Mouse (Mus musculus) kidney, embryonic 16.5 days (tissue): ENCODE results near the gene Tmem266. TPM values are rescaled to one million over a fixed set of nuclear protein-coding genes. Genes with fewer than 3 reads are reported as not detected.
A peak's percentile ranks its signal among the peaks of the same experiment; 100 is the strongest.

Experiments
- ATAC-seq: fragments of 200-750 bp; cut with Nextera tagmentation; 2 replicates; pipeline ENCODE4 v1.8.0; 2017; ENCODE audit warnings: moderate TSS enrichment; ENCODE audit not compliant: low FRiP score, low TSS enrichment
- H3K27ac ChIP-seq: fragments of 300-500 bp; sonication (generic); 2 replicates; pipeline ENCODE4 v1.5.1; 2014; ENCODE audit warnings: low read length
- H3K27me3 ChIP-seq: fragments of 300-500 bp; sonication (generic); 2 replicates; pipeline ENCODE4 v1.6.1; 2014; ENCODE audit warnings: low read length, control low read depth, mixed read lengths; ENCODE audit not compliant: insufficient read depth
- H3K36me3 ChIP-seq: fragments of 300-500 bp; sonication (generic); 2 replicates; pipeline ENCODE4 v1.6.1; 2014; ENCODE audit warnings: low read length, control low read depth, mixed read lengths; ENCODE audit not compliant: insufficient read depth
- H3K4me1 ChIP-seq: fragments of 300-500 bp; sonication (generic); 2 replicates; pipeline ENCODE4 v1.6.1; 2014; ENCODE audit warnings: low read length, control low read depth, mixed read lengths; ENCODE audit not compliant: insufficient read depth
- H3K4me2 ChIP-seq: fragments of 300-500 bp; sonication (generic); replicated peaks from 2 replicates; pipeline ENCODE4 v1.6.1; 2014; ENCODE audit warnings: low read depth, low read length
- H3K4me3 ChIP-seq: fragments of 300-500 bp; sonication (generic); 2 replicates; pipeline ENCODE4 v1.5.1; 2014; ENCODE audit warnings: mild to moderate bottlenecking, low read length
- H3K9ac ChIP-seq: fragments of 300-500 bp; sonication (generic); replicated peaks from 2 replicates; pipeline ENCODE4 v1.6.1; 2014; ENCODE audit warnings: low read length
- H3K9me3 ChIP-seq: fragments of 300-500 bp; sonication (generic); 2 replicates; pipeline ENCODE4 v1.6.1; 2016; ENCODE audit warnings: low read length, control low read depth
- WGBS: fragments of 180-500 bp; shearing (Covaris S2); extraction: QIAGEN DNeasy Blood & Tissue Kit; methylation state at CpG from one replicate; pipeline ENCODE4 v1.1.7; 2014; 5-methylcytosine and 5-hydroxymethylcytosine counted together
- polyA plus RNA-seq: library from polyadenylated mRNA; unstranded; fragments of >200 nt; fragmentation: Nextera tagmentation; extraction: Ambion mirVana; gene quantifications from 2 replicates; pipeline ENCODE4 v1.2.1, GENCODE M21; 2015

Tmem266 gene
- polyA plus RNA-seq, 1 experiment from 2014 or later, result 0.47 TPM

DNA sequence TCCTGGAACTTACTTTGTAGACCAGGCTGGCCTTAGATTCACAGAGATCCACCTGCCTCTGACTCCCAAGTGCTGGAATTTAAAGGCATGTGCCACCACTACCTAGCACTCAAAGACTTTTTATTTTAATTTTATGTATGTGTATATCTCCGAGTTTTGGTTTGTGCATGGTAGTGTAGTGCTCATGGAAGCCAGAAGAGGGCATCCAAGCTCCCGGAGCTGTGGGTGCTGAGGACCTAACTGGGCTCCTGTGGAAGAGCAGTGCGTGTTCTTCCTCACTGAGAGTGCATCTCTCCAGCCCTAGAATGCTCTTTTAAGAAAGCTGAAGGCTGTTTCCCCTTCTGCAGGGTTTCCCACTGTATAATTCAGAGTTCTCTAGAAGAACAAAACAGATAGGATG is 83.1 kb downstream of the Tmem266 start:
- ATAC-seq, result no peak
- Histone ChIP-seq H3K27me3 (no peaks in the 10 kb centered on the region), H3K4me2 (no peak overlapping the region), H3K4me3 (no peak overlapping the region), H3K36me3 (no peaks in the 10 kb centered on the region), H3K9me3 (no peaks in the 10 kb centered on the region), H3K9ac (no peak overlapping the region), H3K4me1 (peaks cover 16% of the 10 kb centered on the region), H3K27ac (no peak overlapping the region)
- WGBS, result 49% methylated on average over 3 of the region's 3 CpGs

DNA sequence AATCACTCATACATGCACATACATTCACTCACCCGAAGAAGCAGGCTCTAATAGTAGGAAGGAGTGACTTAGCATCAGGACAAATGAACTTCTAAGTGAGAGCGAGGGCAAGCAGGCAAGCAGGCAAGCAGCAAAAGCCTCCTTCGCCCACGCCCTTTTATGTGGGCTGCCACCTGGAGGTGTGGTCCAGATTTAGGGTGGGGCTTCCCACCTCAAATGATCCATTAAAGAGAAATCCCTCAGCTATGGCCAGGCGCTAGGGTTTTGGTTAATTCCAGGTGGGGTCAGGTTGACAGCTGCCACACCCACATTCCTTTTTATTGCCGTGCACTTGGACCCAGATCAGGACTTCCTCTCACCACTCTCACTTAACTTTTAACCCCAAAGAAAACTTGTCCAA is 83.7 kb downstream of the Tmem266 start:
- Histone ChIP-seq H3K4me1 (peaks cover 16% of the 10 kb centered on the region), H3K9ac (no peak overlapping the region), H3K4me3 (no peak overlapping the region), H3K27me3 (no peaks in the 10 kb centered on the region), H3K36me3 (no peaks in the 10 kb centered on the region), H3K4me2 (no peak overlapping the region), H3K27ac (no peak overlapping the region), H3K9me3 (no peaks in the 10 kb centered on the region)
- WGBS, result 37% methylated on average over 6 of the region's 6 CpGs
- no peak for ATAC-seq

DNA sequence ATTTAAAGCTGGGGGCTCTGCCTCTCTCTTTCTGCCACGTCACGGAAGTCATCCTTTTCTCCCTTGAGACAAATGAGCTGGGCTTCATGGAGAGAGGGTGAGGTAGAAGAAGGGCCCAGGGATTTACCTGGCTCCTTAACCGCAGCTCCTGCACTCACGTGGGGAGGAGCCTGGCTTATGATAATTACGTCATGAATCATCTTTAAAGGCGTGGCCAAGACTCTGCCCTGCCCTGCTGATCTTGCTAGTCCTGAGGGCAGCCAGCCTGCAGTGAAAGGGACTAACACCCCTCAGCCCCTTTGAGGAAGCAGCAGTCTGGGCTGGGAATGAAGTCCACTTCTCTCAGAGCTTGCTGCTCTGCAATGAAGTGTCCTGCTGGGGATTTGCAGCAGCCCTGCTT is 84.4 kb downstream of the Tmem266 start:
- Histone ChIP-seq H3K36me3 (no peaks in the 10 kb centered on the region), H3K4me3 (no peak overlapping the region), H3K27me3 (no peaks in the 10 kb centered on the region), H3K27ac (no peak overlapping the region), H3K4me1 (peaks cover 16% of the 10 kb centered on the region), H3K9ac (no peak overlapping the region), H3K4me2 (no peak overlapping the region), H3K9me3 (no peaks in the 10 kb centered on the region)
- WGBS, result 55% methylated on average over 6 of the region's 6 CpGs
- ATAC-seq, result no peak

GRCm38 (mm10) chr9:55421786-55422185 is 95.1 kb downstream of the Tmem266 start:
- no peak overlapping the region for H3K4me3 ChIP-seq
- no peak for ATAC-seq
- WGBS, result 96% methylated on average over 3 of the region's 3 CpGs

GRCm38 (mm10) chr9:55423451-55424424 is 97.0 kb downstream of the Tmem266 start:
- H3K9me3 ChIP-seq, result 0 out of 2 replicates have a peak, but pooled peaks cover 5% of the 10 kb centered on the region
- no peak overlapping the region for H3K9ac ChIP-seq
- no peak for ATAC-seq
- H3K4me3 ChIP-seq, result no peak overlapping the region
- H3K27ac ChIP-seq, result no peak overlapping the region
- no peak overlapping the region for H3K4me2 ChIP-seq
- H3K4me1 ChIP-seq, result no peaks in the 10 kb centered on the region
- WGBS, result 55% methylated on average over 14 of the region's 14 CpGs
- H3K36me3 ChIP-seq, result no peaks in the 10 kb centered on the region
- H3K27me3 ChIP-seq, result no peaks in the 10 kb centered on the region

More at GRCm38 (mm10) chr9:55421786-55422185, 95.1 kb downstream of the Tmem266 start:
- H3K4me1 ChIP-seq, result no peaks in the 10 kb centered on the region
- no peak overlapping the region for H3K9ac ChIP-seq
- H3K27ac ChIP-seq, result no peak overlapping the region
- 0 out of 2 replicates have a peak, but pooled peaks cover 5% of the 10 kb centered on the region for H3K9me3 ChIP-seq
- H3K36me3 ChIP-seq, result no peaks in the 10 kb centered on the region
- no peak overlapping the region for H3K4me2 ChIP-seq
- H3K27me3 ChIP-seq, result no peaks in the 10 kb centered on the region

DNA sequence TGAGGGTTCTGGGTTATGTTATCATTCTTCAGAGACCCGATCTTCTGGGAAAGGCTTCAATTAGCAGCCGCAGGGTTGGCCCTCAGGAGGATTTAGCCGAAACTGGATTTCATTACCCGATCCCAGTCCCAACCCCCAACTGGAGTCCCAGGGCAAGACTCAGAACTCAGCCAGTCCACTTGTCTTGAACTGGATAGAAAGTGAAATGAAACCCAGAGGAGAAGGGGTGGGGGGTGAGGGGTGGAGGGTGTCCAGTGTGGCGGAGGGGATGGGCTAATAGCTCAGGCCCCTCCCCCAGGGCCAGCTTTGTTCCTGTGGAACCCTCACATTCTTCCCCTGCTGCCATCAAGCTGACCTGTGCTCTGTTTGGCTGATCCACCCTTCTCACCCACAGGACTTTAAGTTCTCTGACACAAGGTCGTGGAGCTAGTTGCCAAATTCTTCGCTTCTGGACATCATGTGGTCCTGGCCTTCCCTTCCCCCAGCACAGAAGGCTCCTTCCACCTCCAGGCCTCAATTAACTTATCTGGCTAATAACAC is 98.6 kb downstream of the Tmem266 start:
- H3K4me1 ChIP-seq, result no peaks in the 10 kb centered on the region
- H3K4me2 ChIP-seq, result no peak overlapping the region
- H3K36me3 ChIP-seq, result no peaks in the 10 kb centered on the region
- H3K27ac ChIP-seq, result no peak overlapping the region
- H3K27me3 ChIP-seq, result 0 out of 2 replicates have a peak, but pooled peaks cover under 1% of the 10 kb centered on the region
- WGBS, result 68% methylated on average over 7 of the region's 7 CpGs
- ATAC-seq, result no peak
- no peak overlapping the region for H3K4me3 ChIP-seq
- no peak overlapping the region for H3K9ac ChIP-seq
- 0 out of 2 replicates have a peak, but pooled peaks cover 5% of the 10 kb centered on the region for H3K9me3 ChIP-seq

GRCm38 (mm10) chr9:55429242-55429975 is 102.7 kb downstream of the Tmem266 start:
- WGBS, result 29% methylated on average over 12 of the region's 12 CpGs
- no peaks in the 10 kb centered on the region for H3K36me3 ChIP-seq
- H3K4me3 ChIP-seq, result no peak overlapping the region
- no peaks in the 10 kb centered on the region for H3K4me1 ChIP-seq
- peak overlapping the region; percentile 39 for H3K4me2 ChIP-seq
- peak overlapping the region; percentile 42; the same call in 1 of the 2 replicates for H3K9ac ChIP-seq
- no peaks in the 10 kb centered on the region for H3K9me3 ChIP-seq
- H3K27ac ChIP-seq, result no peak overlapping the region
- 0 out of 2 replicates have a peak, but pooled peaks cover 4% of the 10 kb centered on the region for H3K27me3 ChIP-seq
- ATAC-seq, result peak; percentile 66

DNA sequence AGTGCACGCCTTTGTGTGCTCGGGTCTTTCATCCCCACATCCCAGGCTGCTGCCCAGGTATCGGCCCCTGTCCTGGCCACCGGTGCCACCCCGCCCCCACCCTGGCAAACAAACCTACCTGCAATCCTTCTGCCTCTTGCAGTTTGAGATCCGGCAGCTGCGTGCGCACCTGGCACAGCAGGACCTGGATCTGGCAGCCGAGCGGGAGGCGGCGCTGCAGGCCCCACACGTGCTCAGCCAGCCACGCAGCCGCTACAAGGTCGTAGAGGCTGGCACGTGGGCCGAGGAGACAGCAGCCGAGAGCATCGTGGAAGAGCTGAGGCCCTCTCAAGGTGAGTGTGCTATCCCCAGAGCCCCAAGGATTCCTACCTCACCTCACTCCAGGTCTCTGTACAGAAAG is 103.4 kb downstream of the Tmem266 start:
- H3K36me3 ChIP-seq, result no peaks in the 10 kb centered on the region
- H3K27ac ChIP-seq, result no peak overlapping the region
- 18% methylated on average over 20 of the region's 20 CpGs for WGBS
- peak overlapping the region; percentile 42 for H3K9ac ChIP-seq
- ATAC-seq, result 0 out of 2 replicates have a peak, but pooled peaks have one; percentile 24
- no peak overlapping the region for H3K4me3 ChIP-seq
- H3K4me1 ChIP-seq, result no peaks in the 10 kb centered on the region
- H3K9me3 ChIP-seq, result no peaks in the 10 kb centered on the region
- 0 out of 2 replicates have a peak, but pooled peaks cover 4% of the 10 kb centered on the region for H3K27me3 ChIP-seq
- peak overlapping the region; percentile 39 for H3K4me2 ChIP-seq

DNA sequence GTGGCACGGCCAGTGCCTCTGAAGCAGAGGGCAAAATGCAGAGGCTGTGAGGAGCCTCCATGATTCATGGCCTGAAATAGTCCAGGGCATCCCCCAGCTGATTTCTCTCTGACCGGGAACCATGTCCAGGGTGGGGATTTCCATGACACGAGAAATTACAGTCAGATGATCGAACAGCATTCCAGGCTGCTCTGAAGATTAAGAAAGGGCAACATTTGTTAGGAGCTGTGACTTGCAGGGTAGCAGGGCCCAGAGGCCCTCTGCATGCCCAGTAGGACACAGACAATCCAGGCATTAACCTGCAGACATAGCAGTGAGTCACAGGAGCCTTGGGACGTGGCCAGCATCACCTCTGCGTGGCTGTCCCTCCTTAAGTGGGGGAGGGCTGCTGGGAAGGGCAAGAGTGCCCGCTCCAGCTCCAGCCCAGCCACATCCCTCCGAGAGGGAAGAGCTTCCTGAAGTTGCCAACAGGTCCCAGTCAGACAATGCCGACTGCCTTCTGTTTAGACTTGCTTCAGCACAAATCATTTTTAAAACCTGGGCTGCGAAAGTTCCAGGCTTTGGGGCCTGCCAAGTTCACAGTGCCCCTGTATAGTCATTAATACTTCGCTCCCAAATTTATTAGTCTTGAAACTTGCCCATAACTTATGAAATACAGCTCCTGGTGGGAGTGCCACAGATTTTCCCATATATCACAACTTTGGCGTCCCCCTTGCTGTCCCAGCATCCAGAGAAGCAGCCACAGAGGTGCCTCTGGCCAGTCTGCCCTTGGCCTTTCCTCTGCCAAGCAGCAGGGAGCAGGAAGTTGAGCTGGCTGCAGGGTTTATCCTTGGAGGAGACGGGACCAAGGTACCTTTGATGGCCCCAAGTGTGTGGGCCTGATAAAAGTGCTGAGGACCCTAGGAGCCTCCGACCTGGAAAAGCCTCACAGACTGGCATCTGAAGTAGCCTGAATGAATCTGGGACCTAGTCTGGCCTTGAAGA is 105.9 kb downstream of the Tmem266 start:
- Histone ChIP-seq H3K9me3 (no peaks in the 10 kb centered on the region), H3K9ac (no peak overlapping the region), H3K4me3 (no peak overlapping the region)

More for the DNA sequence above, 105.9 kb downstream of the Tmem266 start:
- 25% methylated on average over 14 of the region's 14 CpGs for WGBS
- Histone ChIP-seq H3K4me2 (no peak overlapping the region), H3K36me3 (no peaks in the 10 kb centered on the region), H3K27ac (no peak overlapping the region), H3K27me3 (0 out of 2 replicates have a peak, but pooled peaks cover 4% of the 10 kb centered on the region), H3K4me1 (no peaks in the 10 kb centered on the region)
- ATAC-seq, result no peak
